Mouse (Mus musculus): ENCODE data around the gene Tmem28. TPM values are rescaled to one million over a fixed set of nuclear protein-coding genes. Genes with fewer than 3 reads are reported as not detected.

Tmem28 gene
- 10 to 100 TPM; 28.8 to 30.5 TPM for total RNA-seq (2021)

DNA sequence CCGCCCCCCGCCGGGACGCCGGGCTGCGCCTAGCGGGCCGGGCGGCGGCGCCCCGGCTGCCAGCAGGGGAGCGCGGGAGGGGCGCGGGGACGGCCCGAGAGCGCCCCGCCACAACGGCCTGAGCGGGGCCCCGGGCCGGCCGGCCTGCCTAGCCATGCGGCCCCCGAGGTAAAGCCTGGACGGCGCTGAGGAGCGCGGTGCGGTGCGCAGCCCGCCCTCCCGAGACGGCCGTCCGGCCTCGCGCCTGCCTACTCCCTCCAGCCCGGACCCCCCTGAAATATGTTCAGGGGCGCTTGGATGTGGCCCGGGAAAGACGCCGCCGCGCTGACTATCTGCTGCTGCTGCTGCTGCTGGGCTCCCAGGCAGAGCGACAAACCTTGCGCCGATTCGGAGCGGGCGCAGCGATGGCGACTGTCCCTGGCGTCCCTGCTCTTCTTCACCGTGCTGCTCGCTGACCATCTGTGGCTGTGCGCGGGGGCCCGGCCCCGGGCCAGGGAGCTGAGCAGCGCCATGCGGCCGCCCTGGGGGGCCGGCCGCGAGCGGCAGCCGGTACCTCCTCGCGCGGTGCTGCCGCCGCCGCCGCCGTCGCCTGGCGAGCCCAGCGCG lies at the start of gene Tmem28:
Tmem28 (plus strand) TSS at position 232 of the 606 bp plus-strand sequence.
- DNase-seq (ENCODE audit: extremely low spot score in 1 of 2, low spot score in 1 of 2), result no peak

GRCm38 (mm10) chrX:99780308-99780707 lies 40.5 kb upstream of the Tmem28 start:
- DNase-seq (ENCODE audit: extremely low spot score in 1 of 2, low spot score in 1 of 2), result no peak

DNA sequence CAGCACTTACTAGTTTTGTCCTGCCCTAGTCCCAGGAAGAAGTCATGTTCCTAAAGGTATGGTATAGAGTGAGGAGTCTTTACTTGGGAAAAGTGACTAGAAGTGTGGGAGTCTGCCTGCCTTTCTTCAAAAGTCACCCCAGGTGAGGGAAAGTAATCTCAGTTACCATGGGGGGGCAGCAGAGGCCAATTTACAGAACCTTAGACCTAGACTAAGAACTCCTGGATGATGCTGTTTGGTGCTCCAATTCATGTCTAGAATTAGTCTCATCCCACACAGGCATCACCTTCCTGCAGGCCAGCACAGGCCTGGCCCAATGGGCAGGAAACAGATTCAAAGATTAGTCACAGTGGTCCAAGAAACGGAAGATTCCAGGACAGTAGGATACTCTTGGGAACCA lies 12.4 kb upstream of the Tmem28 start:
- peak in 1 of 2 experiments; percentile 47 for DNase-seq (ENCODE audit: extremely low spot score in 1 of 2, low spot score in 1 of 2)

DNA sequence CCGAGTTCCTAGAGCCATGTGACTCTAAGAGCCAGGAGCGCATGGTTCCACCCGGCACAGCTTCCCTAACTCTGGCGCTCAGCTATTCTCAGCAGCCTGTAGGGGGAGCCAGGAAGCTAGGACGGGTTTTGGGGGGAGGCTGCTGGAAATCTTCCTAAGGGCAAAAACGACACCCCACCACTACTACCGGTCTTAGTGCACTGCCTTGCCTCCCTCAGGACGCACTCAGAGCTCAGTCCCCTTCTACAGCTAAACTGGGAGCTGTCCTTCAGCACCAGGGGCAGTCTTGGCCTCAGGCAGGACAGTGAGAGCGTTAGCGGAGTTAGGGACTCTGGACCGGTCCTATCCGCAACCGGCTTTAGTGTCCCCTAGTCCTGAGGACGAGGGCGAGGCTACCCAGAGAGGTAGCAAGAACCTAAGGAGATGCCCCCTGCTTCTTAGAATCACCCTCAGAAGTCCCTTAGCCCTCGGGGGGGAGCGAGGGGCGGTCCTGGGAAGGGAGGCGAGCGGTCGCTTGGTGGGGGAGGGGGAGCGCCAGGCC lies 1.4 kb upstream of the Tmem28 start:
- DNase-seq (ENCODE audit: extremely low spot score in 1 of 2, low spot score in 1 of 2), result peak in 1 of 2 experiments; percentile 50

- DNase-seq (ENCODE audit: extremely low spot score in 1 of 2, low spot score in 1 of 2), result peak; percentile 39 to 49
Observed at GRCm38 (mm10) chrX:99819936-99820789, 658 bp upstream of the Tmem28 start.

DNA sequence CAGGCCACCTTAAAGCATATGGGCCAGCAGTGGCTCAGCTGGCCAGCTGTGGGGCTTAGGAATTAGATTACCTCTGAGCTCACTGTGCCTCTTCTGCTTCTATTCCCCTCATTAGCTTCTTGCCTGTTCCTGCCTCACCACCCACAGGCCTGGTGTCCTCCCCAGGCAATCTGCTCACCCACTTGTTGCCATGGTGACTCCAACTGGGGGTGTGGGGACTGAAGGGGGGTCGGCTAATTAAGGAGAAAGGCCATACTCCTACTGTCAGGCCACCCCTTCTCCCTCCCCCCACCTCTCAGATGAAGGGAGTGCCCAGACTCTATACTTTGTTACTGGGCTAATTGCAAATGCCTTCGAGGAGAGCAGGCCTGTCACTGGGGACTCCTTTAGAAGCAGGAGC lies 21.3 kb downstream of the Tmem28 start:
- DNase-seq (ENCODE audit: extremely low spot score in 1 of 2, low spot score in 1 of 2), result no peak

- peak; percentile 35 to 68 for DNase-seq (ENCODE audit: extremely low spot score in 1 of 2, low spot score in 1 of 2)
Observed at GRCm38 (mm10) chrX:99853261-99853741, 32.5 kb downstream of the Tmem28 start.

DNA sequence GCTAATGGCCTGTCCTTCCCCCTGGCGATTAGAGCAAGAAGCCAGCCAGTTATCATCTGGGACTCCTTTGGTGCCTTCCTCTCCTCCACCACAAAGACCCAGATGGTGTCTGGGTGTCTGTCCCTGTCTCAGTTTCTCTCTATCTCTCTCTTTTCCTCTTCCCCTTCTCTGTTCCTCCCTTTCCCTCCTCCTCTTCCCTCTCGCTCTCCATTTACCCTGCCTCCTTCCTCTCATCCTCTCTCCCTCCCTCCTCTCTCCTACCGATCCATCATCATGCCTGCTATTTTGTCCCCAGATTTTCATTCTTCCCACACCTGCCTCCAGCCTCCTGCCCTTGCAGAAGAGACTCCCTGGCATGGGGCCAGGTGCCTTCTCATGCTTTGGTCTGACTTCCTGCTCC lies 33.0 kb downstream of the Tmem28 start:
- DNase-seq (ENCODE audit: extremely low spot score in 1 of 2, low spot score in 1 of 2), result no peak

DNA sequence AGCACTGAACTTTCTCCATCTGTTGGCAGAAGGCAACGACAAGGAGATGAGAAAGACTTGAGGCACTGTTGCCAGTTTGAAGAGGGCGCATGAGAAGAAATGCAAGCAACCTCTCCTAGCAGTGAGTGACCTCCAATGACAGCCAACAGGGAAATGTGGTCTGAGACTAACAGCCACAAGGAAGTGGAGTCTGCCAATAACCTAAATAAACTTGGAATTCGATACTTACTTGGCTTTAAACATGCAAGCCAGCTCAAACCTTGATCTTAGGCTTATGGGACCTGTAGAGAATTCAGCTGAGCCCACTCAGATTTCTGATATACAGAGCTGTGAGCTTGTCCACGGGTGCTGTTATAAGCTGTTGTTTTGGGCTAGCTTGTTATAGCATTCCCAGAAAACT lies 51.4 kb downstream of the Tmem28 start:
- DNase-seq (ENCODE audit: extremely low spot score in 1 of 2, low spot score in 1 of 2), result no peak

DNA sequence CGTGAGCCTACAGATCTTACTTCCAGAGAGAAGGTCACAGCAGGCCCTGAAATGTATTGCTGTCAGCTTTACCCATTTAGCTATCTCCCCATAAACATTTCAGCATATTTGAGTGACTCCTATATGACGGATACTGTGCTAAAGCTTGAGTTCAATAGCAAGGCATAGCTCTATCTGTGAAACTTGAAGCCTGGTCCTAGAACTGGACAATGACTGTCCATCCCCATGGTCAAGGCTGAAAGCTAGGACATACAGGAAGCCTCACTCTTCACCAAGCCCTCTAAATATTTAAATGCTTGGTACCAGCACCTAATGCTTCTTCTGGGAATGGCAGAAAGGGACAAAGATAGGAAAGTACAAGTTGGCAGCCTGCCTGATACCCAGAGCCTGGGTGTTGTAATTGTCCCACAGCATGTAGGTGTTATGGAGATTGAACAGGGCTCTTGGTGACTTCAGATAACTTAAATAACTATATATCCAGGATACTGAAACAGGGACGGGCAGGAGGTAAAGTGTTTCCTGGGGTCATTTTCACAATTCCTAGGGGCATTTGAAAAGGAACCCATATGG lies 51.9 kb downstream of the Tmem28 start:
- DNase-seq (ENCODE audit: extremely low spot score in 1 of 2, low spot score in 1 of 2), result no peak

- DNase-seq (ENCODE audit: extremely low spot score in 1 of 2, low spot score in 1 of 2), result no peak
Observed at GRCm38 (mm10) chrX:99873259-99873919, 52.6 kb downstream of the Tmem28 start.

DNA sequence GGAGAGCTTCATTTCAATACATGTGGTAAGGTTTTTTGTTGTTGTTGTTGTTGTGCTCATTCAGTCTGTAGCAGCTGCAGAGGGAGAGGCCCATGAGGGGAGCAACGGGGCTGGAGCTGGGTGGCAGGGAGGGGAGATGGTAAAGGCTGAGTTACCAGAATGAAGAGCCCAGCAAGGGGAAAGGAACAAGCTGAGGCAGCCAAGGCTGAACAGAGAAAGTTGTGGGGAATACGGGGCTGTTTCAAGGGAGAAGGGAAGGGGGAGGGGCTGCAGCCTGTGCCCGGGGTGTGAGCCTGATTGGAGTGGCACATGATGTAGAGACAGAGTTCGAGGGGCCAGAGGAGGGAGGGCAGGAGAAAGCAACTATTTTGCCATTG lies 53.1 kb downstream of the Tmem28 start:
- no peak for DNase-seq (ENCODE audit: extremely low spot score in 1 of 2, low spot score in 1 of 2)

GRCm38 (mm10) chrX:99876781-99877180 lies 56.0 kb downstream of the Tmem28 start:
- DNase-seq (ENCODE audit: extremely low spot score in 1 of 2, low spot score in 1 of 2), result no peak

DNA sequence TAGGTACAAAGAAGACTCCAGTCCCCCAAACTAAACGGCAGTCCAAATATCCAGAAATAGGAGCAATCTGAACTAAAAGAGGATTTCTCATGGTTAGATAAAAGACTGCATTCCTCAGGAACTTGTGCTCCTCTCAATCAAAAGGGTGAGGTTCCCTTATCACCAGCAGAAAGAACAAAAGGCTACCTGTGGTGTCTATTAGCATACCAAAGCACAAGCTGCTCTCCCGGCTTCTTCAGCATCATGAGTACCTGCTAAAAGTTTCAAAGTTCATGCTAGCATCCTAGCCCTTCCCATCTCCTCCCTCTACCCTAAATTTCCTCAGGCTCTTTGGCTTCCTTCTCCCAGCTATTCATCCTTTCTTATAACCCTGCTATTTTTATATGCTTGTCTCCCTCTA lies 62.6 kb downstream of the Tmem28 start:
- DNase-seq (ENCODE audit: extremely low spot score in 1 of 2, low spot score in 1 of 2), result no peak

Other genes starting within 250 kb of the Tmem28 start
- 1 to 10 TPM; 5.1 to 5.5 TPM for gene Eda, start 154.6 kb downstream of the Tmem28 start, total RNA-seq (2021)